Mouse (Mus musculus) hindbrain, embryonic 10.5 days (tissue): ENCODE measurements around the gene Olfm2. TPM values are rescaled to one million over a fixed set of nuclear protein-coding genes. Genes with fewer than 3 reads are reported as not detected.

Experiments used
- DNase-seq: peaks from one replicate; pipeline ENCODE4 v3.0.0-alpha.2; 2017; ENCODE audit warnings: low spot score
- H3K27ac ChIP-seq: fragments of 300-500 bp; sonication (generic); 2 replicates; pipeline ENCODE4 v1.5.1; 2016; ENCODE audit warnings: mild to moderate bottlenecking, moderate library complexity
- H3K27me3 ChIP-seq: fragments of 300-500 bp; sonication (generic); 2 replicates; pipeline ENCODE4 v1.6.1; 2016; ENCODE audit warnings: mild to moderate bottlenecking; ENCODE audit not compliant: poor library complexity, insufficient read depth, severe bottlenecking
- H3K36me3 ChIP-seq: fragments of 300-500 bp; sonication (generic); 2 replicates; pipeline ENCODE4 v1.6.1; 2016; ENCODE audit warnings: mild to moderate bottlenecking, moderate library complexity
- H3K4me1 ChIP-seq: fragments of 300-500 bp; sonication (generic); replicated peaks from 2 replicates; pipeline ENCODE4 v1.6.1; 2016; ENCODE audit warnings: mild to moderate bottlenecking
- H3K4me3 ChIP-seq: fragments of 300-500 bp; sonication (generic); 2 replicates; pipeline ENCODE4 v1.5.1; 2016; ENCODE audit warnings: mild to moderate bottlenecking, moderate library complexity
- H3K9me3 ChIP-seq: fragments of 300-500 bp; sonication (generic); 2 replicates; pipeline ENCODE4 v1.6.1; 2016; ENCODE audit warnings: mild to moderate bottlenecking, moderate library complexity
- WGBS: fragments of 180-500 bp; shearing (Covaris S2); methylation state at CpG from one replicate; pipeline ENCODE4 v1.1.7; 2016; 5-methylcytosine and 5-hydroxymethylcytosine counted together
- polyA plus RNA-seq: library from polyadenylated mRNA; unstranded; fragments of >200 nt; fragmentation: Nextera tagmentation; extraction: Ambion mirVana; gene quantifications from 2 replicates; pipeline ENCODE4 v1.2.1, GENCODE M21; 2016

The Olfm2 gene
- polyA plus RNA-seq, 1 experiment from 2014 or later, result 76.4 TPM

- Histone ChIP-seq H3K27ac (no peak overlapping the region), H3K4me3 (no peak overlapping the region), H3K27me3 (no peaks in the 10 kb centered on the region), H3K36me3 (no peaks in the 10 kb centered on the region), H3K9me3 (no peaks in the 10 kb centered on the region), H3K4me1 (peaks cover 16% of the 10 kb centered on the region)
- no peak for DNase-seq
- WGBS, result 90% methylated on average over 6 of the region's 6 CpGs
Observed at GRCm38 (mm10) chr9:20758896-20759295, 12.7 kb upstream of the Olfm2 start.

GRCm38 (mm10) chr9:20758243-20758642 lies 12.1 kb upstream of the Olfm2 start:
- Histone ChIP-seq H3K27me3 (no peaks in the 10 kb centered on the region), H3K4me3 (no peak overlapping the region), H3K9me3 (no peaks in the 10 kb centered on the region), H3K36me3 (no peaks in the 10 kb centered on the region), H3K4me1 (peaks cover 16% of the 10 kb centered on the region), H3K27ac (no peak overlapping the region)
- no peak for DNase-seq
- 86% methylated on average over 2 of the region's 2 CpGs for WGBS

GRCm38 (mm10) chr9:20757087-20757955 lies 11.2 kb upstream of the Olfm2 start:
- DNase-seq, result peak; percentile 64
- H3K9me3 ChIP-seq, result no peaks in the 10 kb centered on the region
- H3K27ac ChIP-seq, result no peak overlapping the region
- no peak overlapping the region for H3K4me3 ChIP-seq
- H3K27me3 ChIP-seq, result no peaks in the 10 kb centered on the region
- no peaks in the 10 kb centered on the region for H3K36me3 ChIP-seq
- peaks cover 16% of the 10 kb centered on the region for H3K4me1 ChIP-seq
- 61% methylated on average over 6 of the region's 6 CpGs for WGBS

- Histone ChIP-seq H3K9me3 (no peaks in the 10 kb centered on the region), H3K36me3 (no peaks in the 10 kb centered on the region), H3K4me3 (no peak overlapping the region), H3K4me1 (peaks cover 16% of the 10 kb centered on the region), H3K27ac (no peak overlapping the region), H3K27me3 (no peaks in the 10 kb centered on the region)
- WGBS, result 88% methylated on average over 4 of the region's 4 CpGs
- no peak for DNase-seq
Observed at GRCm38 (mm10) chr9:20756081-20756700, 10.0 kb upstream of the Olfm2 start.

- no peak for DNase-seq
- Histone ChIP-seq H3K4me1 (peaks cover 13% of the 10 kb centered on the region; the same call in 1 of the 2 replicates), H3K27ac (no peak overlapping the region), H3K9me3 (no peaks in the 10 kb centered on the region), H3K27me3 (no peaks in the 10 kb centered on the region), H3K4me3 (no peak overlapping the region), H3K36me3 (no peaks in the 10 kb centered on the region)
- WGBS, result 88% methylated on average over 2 of the region's 2 CpGs
Observed at GRCm38 (mm10) chr9:20754335-20754734, 8.2 kb upstream of the Olfm2 start.

GRCm38 (mm10) chr9:20751477-20752029 lies 5.4 kb upstream of the Olfm2 start:
- Histone ChIP-seq H3K27me3 (peaks cover 4% of the 10 kb centered on the region; the same call in 1 of the 2 replicates), H3K4me3 (no peak overlapping the region), H3K36me3 (no peaks in the 10 kb centered on the region), H3K9me3 (no peaks in the 10 kb centered on the region), H3K27ac (no peak overlapping the region; the same call in 1 of the 2 replicates), H3K4me1 (peaks cover 36% of the 10 kb centered on the region)
- DNase-seq, result no peak
- WGBS, result 55% methylated on average over 6 of the region's 6 CpGs

- 0 out of 2 replicates have a peak, but pooled peaks cover under 1% of the 10 kb centered on the region for H3K9me3 ChIP-seq
- 82% methylated on average over 5 of the region's 5 CpGs for WGBS
Observed at GRCm38 (mm10) chr9:20749213-20749612, 3.1 kb upstream of the Olfm2 start.

GRCm38 (mm10) chr9:20748540-20748939 lies 2.4 kb upstream of the Olfm2 start:
- Histone ChIP-seq H3K4me3 (no peak overlapping the region), H3K27ac (peak overlapping the region; percentile 90), H3K36me3 (no peaks in the 10 kb centered on the region), H3K9me3 (0 out of 2 replicates have a peak, but pooled peaks cover 5% of the 10 kb centered on the region), H3K27me3 (peaks cover 34% of the 10 kb centered on the region), H3K4me1 (peaks cover 48% of the 10 kb centered on the region)
- WGBS, result 83% methylated on average over 3 of the region's 3 CpGs
- no peak for DNase-seq

More at GRCm38 (mm10) chr9:20749213-20749612, 3.1 kb upstream of the Olfm2 start:
- Histone ChIP-seq H3K27ac (no peak overlapping the region), H3K4me1 (peaks cover 46% of the 10 kb centered on the region), H3K27me3 (peaks cover 27% of the 10 kb centered on the region), H3K36me3 (no peaks in the 10 kb centered on the region), H3K4me3 (no peak overlapping the region)
- no peak for DNase-seq

GRCm38 (mm10) chr9:20747682-20748081 lies 1.5 kb upstream of the Olfm2 start:
- DNase-seq, result no peak
- Histone ChIP-seq H3K9me3 (0 out of 2 replicates have a peak, but pooled peaks cover 5% of the 10 kb centered on the region), H3K36me3 (no peaks in the 10 kb centered on the region), H3K27me3 (peaks cover 41% of the 10 kb centered on the region), H3K4me3 (no peak overlapping the region), H3K27ac (peak overlapping the region; percentile 90), H3K4me1 (peaks cover 48% of the 10 kb centered on the region)
- WGBS, result 7% methylated on average over 3 of the region's 3 CpGs

- H3K27me3 ChIP-seq, result peaks cover 47% of the 10 kb centered on the region
- H3K36me3 ChIP-seq, result no peaks in the 10 kb centered on the region
- H3K4me1 ChIP-seq, result peaks cover 48% of the 10 kb centered on the region
- DNase-seq, result no peak
- H3K27ac ChIP-seq, result peak overlapping the region; percentile 88
- H3K9me3 ChIP-seq, result 0 out of 2 replicates have a peak, but pooled peaks cover 5% of the 10 kb centered on the region
- 11% methylated on average over 17 of the region's 17 CpGs for WGBS
- peak overlapping the region; percentile 66 for H3K4me3 ChIP-seq
Observed at GRCm38 (mm10) chr9:20745129-20745966, 801 bp downstream of the Olfm2 start.

GRCm38 (mm10) chr9:20743946-20744738 lies 2.0 kb downstream of the Olfm2 start:
- H3K27me3 ChIP-seq, result peaks cover 56% of the 10 kb centered on the region
- DNase-seq, result peak; percentile 54
- WGBS, result 9% methylated on average over 22 of the region's 22 CpGs
- H3K4me3 ChIP-seq, result peak overlapping the region; percentile 66; the same call in 1 of the 2 replicates
- H3K36me3 ChIP-seq, result no peaks in the 10 kb centered on the region
- 0 out of 2 replicates have a peak, but pooled peaks cover 5% of the 10 kb centered on the region for H3K9me3 ChIP-seq
- peaks cover 48% of the 10 kb centered on the region for H3K4me1 ChIP-seq
- H3K27ac ChIP-seq, result no peak overlapping the region
